Mouse (Mus musculus) gastrocnemius, adult 18-20 months (tissue): ENCODE measurements around the gene Zbed6. TPM values are rescaled to one million over a fixed set of nuclear protein-coding genes. Genes with fewer than 3 reads are reported as not detected.
"Not testable (repeated sequence)": the region's sequence is repeated elsewhere in the genome, so short reads cannot be mapped to it uniquely, and the experiment has no call there.

Experiments used
- DNase-seq: peaks from one replicate; pipeline ENCODE4 v3.0.0; 2021; ENCODE audit warnings: low spot score
- long read RNA-seq, 2 experiments: library from polyadenylated mRNA; stranded (forward); transcript quantifications; one replicate each; pipeline ENCODE4 v2.0.0; 2021
- total RNA-seq, 2 experiments: library from RNA; stranded (reverse); gene quantifications; 2 replicates each; pipeline ENCODE4 v1.2.3; 2021

Gene Zbed6
- total RNA-seq: 1 to 10 TPM; 4.8 to 6.1 TPM
- long read RNA-seq, experiment 1: 0 reads
- long read RNA-seq, experiment 2: 0 reads

DNA sequence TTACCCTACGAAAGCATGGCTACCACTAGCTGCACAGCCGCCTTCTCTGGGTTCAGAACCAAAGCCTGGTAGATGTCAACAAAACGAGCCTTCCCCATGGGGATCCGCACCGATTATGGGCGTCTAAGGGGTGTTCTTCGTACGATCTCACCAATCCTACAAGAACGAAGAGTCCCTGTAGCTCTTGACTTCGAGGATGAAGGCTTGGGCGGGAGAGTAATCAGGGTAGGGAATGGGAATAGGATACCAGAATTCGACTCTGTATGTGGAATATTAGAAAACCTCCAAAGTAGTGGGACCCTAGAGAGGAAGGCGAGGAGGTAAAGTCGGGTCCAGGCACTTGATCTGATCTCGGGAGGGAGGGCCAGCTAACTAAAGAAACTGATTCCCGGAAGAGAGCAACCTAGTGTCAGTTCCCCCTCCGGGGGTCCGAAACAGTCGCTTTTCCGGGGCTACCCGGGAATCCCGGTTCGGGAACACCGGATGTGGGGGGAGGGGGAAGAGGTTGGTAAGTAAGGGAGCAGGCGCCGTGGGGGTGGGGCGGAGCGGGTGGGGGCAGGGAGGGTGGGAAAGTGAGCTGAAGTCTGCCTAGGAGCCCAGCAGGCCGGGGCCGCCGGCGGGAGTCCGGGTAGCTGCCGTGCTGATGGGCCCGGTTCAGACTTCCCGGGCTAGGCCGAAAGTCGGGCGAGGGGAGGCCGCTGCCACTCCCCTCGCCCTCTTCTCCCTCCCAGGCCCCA, at the start of gene Zbed6:
Gene Zbed6, minus strand, starts transcription at position 420 of the 737 bp plus-strand sequence.
- DNase-seq: peak; percentile 62

DNA sequence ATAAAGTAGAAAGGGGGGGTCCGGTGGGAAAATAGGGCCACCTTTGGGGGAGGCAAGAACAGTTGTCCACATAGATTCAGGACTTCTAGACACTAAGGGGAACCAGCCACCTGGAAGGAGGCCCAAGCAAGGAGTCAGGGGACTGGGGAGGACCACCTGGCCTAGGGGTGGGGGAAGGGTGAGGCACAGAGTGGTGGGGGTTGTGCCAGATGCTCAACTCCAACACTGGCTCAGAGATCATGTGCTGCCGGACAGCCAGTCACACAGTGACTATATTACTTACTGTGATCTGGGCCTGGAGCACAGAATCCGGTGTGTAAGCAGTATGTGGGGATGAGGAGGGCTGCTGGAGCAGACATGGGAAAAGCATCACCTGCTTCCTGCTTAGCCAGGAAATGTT, 48.6 kb upstream of the Zbed6 start:
- DNase-seq: no peak

DNA sequence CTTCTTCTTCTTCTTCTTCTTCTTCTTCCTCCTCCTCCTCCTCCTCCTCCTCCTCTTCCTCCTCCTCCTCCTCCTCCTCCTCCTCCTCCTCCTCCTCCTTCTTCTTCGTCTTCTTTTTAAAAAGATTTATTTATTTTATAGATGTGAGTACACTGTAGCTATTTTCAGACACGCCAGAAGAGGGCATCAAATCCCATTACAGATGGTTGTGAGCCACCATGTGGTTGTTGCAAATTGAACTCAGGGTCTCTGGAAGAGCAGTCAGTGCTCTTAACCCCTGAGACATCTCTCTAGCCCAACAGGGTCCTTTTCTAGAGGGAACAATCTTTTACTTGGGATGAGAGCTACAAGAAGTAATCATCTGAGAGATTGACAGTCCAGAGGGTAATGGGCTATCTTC, 41.1 kb upstream of the Zbed6 start:
- DNase-seq: not testable (repeated sequence)

GRCm38 (mm10) chr1:133697935-133698620, 37.4 kb upstream of the Zbed6 start:
- DNase-seq: no peak

DNA sequence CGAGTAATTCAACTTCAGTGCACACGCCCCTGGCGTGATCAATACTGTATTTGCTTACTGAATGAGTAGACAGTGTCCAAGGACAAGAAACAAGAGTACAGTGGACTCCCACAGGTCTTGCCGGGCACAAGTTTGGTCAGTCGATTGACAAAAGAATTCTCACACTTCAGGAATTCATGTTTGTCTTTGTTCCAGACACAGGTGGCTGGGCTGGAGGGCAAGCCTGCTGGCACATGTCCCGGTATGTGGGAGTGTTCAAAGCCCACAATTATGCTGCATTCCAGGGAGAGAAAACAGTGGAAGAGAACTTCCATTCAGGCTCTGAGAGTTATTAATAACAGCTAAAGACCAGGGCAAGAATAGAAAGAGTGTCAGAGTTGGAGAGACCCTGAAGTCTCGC, 35.2 kb upstream of the Zbed6 start:
- DNase-seq: no peak

DNA sequence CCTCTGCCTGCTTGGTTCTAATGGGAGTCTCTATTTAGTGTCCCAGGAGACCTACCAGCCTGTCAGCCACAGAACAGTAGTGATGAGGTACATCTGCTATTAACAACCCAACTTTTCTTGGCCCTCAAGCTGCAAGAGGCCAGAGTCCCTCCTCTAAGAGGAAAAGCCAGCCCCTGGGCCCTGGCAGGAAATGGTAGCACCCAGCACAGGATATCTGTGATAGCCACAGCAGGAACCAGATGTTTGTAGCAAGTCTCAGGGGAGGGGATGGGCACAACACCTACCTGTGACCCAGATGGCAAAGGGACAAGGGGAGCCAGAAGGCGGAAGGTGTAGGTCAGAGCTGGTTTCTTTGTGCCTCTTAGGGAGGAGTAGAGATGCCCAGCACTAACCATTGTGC, 34.2 kb upstream of the Zbed6 start:
- no peak for DNase-seq

DNA sequence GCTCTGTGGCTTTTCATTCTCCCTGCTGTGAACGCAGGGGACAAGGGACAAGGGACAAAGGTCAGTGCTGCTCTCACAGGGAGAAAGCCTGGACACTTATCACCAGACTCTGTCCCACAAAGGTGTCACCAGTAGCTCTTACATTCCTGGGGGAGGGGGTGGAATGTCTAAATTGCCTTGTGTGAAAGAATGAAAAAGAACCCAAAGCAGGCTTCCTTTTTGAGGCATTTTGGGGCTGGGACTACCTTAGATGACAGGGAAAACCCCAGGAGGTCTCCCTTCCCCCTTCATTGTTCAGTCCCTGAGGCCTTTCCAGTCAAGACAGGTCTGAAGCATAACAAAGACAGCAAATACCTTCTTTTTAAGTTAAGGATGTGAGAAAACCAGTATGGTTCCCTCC, 33.6 kb upstream of the Zbed6 start:
- no peak for DNase-seq

DNA sequence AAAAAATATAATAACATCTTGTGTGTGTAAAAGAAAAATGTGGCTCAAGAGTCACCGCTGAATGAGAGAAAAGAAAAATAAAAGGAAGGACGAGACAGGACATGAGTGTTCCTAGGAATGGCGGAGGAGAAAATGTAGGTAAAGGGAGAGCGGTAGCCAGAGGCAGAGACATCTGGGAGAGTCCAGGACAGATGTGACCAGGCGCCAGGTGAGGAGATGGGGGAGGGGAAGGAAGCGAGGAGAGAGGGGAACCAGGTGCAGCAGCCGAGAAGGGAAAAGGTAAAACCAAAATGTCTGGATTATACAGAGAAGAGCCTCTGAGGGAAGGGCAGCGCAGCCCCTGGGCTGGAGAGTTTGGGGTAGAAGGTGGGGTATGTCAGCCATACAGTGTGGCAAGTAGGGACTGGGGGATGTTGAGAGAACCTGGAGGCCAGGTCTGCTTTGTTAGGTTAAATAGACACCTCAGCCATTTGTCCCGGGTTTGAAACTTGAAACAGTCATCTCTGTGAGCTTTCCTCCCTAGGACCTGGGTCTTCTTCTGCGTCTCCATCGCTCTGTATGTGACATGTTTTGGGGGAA, 32.9 kb upstream of the Zbed6 start:
- no peak for DNase-seq

DNA sequence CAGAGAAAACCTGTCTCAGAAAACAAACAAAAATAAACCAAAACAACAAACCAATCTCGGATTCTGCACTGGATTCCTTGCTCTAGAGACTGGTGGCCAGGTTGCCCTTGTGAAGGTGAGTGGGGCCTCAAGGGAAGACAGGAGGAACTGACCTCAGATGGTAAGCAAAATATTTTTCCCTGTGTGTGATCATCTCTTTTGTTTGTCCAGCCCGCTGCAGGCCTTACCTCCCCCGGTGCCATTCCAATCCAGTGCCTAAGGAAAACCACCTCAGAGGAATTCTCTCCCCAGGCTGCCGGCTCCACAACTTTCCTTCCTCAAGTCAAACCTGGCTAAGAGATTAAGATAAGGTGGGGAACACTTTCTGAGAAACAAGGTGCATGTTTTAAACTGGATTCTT, 31.5 kb upstream of the Zbed6 start:
- no peak for DNase-seq

DNA sequence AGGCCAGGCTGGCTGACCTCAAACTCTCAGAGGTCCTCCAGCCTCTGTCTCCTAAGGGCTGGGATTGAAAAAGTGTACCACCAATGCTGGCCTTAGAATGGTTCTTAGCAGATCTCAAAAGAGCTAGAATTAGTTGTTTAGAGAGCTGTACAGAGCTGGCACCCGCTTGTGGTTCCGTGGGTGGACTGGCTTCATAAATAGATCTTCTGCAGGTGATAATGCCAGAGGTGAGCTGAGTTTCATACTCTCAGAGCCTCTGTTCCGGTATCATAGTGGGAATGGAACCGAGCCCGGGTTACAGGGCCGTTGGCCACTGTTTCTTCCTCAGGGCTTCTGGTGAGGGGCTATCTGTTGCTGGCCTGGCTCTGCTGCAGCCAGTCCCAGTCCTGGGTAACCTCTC, 30.4 kb upstream of the Zbed6 start:
- no peak for DNase-seq

- no peak for DNase-seq
Measured at GRCm38 (mm10) chr1:133689897-133690296, 29.2 kb upstream of the Zbed6 start, which contains the start of gene Lax1. Gene Lax1 (minus strand): TSS chr1:133690108.

- DNase-seq: no peak
Measured at GRCm38 (mm10) chr1:133688301-133688700, 27.6 kb upstream of the Zbed6 start.

DNA sequence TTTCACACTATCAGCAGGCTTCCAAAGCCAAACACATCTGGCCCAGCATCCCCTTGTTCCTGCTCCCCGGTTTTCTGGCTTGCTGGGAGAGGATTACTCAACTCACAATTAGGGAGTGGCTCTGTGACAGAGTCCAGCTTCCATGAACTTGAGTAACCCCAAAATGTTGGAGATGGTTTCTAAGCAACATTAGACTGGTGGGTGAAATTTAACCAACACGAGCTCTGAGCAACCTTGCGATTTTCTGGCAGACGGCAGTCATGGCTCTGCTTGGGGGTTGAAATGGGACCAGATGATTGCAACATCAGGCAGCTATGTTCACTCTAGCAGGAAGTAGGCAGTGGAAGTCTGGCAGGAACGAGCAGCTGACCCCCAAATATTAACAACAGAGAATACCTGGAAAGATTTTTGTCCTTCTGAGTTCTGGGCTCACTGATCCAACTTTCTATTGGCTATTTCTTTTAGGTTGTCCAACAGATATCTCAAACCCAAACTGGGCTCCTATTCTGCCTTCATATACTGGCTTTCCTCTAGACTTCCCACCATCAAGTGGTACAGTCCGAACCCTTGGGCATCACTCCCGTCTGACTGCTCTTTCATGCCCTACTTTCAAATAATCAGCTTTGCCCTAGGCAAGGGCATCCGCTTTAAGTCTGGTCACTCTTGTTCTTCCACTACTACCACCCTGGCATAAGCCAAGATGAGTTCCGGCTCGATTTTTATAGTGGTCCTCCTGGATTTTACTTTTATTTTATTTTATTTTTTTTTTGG, 25.2 kb upstream of the Zbed6 start:
- DNase-seq: peak; percentile 89

DNA sequence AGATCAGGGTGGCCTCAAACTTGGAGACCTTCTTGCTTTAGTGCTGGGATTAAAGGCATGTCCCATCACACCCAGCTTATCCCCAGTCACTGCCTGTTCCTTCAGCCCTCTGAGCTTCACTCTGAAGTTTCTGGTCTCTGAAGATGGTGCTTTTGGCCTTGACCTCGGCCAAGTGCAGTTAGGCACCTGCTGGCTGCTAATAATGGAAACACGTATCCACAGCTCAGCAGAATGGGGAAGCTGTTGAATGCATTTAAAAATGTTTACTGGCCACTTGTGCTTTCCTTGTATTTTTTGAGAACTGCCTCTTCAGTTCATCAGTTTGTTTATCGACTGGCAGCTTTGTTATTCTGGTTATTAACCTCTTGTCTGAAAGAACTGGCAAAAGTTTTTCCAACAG, 11.1 kb upstream of the Zbed6 start:
- DNase-seq: peak; percentile 33

GRCm38 (mm10) chr1:133671266-133671665, 10.6 kb upstream of the Zbed6 start:
- no peak for DNase-seq

DNA sequence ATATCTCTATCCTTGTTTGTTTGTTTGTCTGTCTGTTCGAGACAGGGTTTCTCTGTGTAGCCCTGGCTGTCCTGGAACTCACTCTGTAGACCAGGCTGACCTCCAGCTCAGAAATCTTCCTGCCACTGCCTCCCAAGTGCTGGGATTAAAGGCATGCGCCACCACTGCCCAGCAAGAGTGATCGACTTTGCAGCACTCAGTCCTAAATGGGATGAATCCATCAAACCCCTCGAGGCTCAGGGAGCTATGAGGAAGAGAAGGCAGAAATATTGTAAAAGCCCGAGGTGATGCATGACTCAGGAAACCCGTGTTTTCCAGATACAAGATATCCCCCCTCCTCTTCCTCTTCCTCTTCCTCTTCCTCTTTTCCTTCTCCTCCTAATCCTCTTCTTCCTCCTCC, 10.1 kb upstream of the Zbed6 start:
- DNase-seq: no peak

DNA sequence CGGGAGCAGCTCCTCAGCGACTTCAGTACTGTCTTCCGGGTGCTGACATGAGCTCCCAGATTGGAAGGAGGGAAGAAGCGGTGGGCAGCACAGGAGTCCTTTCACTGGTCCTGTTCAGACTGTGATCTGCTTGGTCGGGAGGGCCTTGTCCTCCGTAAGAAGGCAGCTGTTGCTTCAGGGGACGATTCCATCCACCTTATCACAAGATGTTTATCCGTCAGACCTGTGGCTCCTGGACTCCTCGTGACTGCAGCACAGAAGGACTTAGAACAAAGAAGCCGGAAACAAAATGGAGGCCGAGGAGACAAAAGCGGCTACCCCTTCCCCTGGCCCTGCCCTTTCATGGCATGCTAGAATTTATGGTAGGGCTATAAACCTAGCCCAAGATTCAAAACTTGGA, 9.5 kb upstream of the Zbed6 start:
- no peak for DNase-seq

- DNase-seq: no peak
Measured at GRCm38 (mm10) chr1:133668618-133669017, 7.9 kb upstream of the Zbed6 start.

DNA sequence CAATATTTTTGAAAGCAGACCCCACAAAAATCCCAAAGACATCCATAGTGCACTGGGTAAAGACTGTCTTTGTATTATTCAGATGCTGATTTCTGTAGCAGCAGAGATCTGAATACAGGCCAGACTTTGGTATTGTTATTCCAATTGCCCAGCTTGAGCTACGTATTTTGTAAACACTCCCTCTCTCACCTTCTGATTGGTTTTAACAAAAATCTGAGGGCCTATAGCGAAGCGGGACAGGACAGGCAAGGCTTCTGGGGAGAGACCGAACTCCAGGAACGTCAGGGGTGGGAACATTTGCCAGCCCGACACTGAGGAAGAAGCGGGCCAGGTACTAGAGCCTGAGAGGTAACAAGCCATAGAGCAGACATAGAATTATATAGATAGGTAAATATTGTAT, 7.0 kb upstream of the Zbed6 start:
- no peak for DNase-seq

GRCm38 (mm10) chr1:133665713-133666112, 5.0 kb upstream of the Zbed6 start:
- not testable (repeated sequence) for DNase-seq

DNA sequence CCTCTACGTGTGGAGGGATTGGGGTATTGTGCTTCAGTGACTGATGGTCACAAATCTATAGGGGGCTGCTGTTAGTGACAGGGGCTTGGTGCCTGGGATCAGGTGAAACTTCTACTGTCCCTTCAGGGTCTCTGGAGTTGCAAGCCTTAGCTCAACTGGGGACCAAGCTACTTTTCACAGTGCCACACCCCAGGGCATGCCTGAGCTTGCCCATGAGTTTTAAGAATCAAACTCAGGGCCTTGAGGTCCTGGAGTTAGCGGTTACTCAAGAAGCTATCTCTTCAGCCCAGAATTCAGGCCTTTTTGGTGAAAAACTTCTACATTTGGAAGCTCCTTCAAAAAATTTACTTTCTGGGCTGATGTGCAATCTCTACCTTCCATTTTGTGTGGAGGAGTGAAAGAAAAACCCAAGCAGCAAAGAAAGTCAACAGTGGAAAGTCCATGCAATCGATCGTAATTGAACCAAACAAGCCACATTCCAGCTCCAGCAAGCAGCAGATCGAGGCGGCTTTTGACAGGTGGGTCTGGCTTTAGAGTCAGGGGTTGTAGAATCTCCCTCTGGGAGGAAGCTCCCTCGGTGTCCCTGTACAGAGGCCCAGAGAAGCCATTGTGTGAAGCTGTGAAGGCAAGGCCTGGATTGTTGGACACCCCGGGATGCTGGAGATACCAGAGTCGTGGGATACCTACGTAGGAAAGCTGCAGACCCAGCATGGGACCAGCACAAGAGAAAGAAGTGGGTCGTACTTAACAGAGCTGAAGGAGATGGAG, 3.7 kb upstream of the Zbed6 start:
- no peak for DNase-seq
